14 mouse cellular contexts compared by ENCODE assay signal in the genomic region with DNA sequence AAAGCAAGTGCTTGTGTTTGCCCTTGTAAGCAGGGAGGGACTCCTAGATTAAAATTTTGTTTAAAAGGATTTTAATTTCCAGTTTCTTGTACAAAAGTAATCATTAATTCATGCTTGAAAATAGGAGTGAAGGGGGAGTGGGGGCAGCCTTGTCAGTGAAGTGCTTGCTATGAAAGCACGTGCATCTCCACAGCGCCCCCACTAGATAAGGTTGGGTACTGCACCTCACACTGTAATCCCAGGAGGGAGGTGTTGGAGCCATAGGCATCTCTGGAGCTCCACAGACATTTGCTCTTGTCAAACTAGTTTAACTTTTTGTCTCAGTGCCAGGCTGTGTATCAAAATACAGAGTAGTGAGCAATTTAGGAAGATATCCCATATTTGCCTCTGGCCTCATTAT.
DNase-seq lines count a peak whose midpoint lies in the region; ATAC-seq and TF ChIP-seq lines count a peak whose summit lies in the region.
"Had no signal": no experiment of that assay in that cellular context is flagged by ENCODE, and none has a peak within 500 bp of the region (broad histone marks: within the 10 kb centered on the region; RNA-seq: fewer than 3 reads in every experiment).

No protein-coding gene starts in this region.

- peak; percentile 22; the same call in 1 of the 2 replicates for TF ChIP-seq CTCF in kidney, postnatal 0 days (IDR thresholded peaks at IDR 0.05; ENCODE audit: low read depth)

- H3K4me3 ChIP-seq in kidney, postnatal 0 days (replicated peaks; ENCODE audit: low read depth, low read length): no peak overlapping the region
- no peak overlapping the region for H3K4me3 ChIP-seq in kidney, embryonic 15.5 days (replicated peaks)
- no peak overlapping the region for H3K4me3 ChIP-seq in limb, embryonic 10.5 days
- H3K4me3 ChIP-seq: neural tube, embryonic 12.5 days had no signal

- no peak overlapping the region for H3K27ac ChIP-seq in kidney, postnatal 0 days
- no peak overlapping the region for H3K27ac ChIP-seq in kidney, embryonic 15.5 days
- H3K27ac ChIP-seq in limb, embryonic 10.5 days: no peak overlapping the region
- H3K27ac ChIP-seq: neural tube, embryonic 12.5 days had no signal

- peak; percentile 13 for DNase-seq in adrenal gland, postnatal 14 days
- DNase-seq in adrenal gland, postnatal 25 days: no peak
- no peak for DNase-seq in kidney, postnatal 0 days (ENCODE audit: low spot score)
- peak; percentile 7 for DNase-seq in thymus, postnatal 4 days
- no peak for DNase-seq in thymus, postnatal 10 days (ENCODE audit: low spot score in 2 of 2)
- DNase-seq in limb, embryonic 10.5 days (ENCODE audit: low spot score): no peak
- DNase-seq in embryo, embryonic 11 days: no peak
- DNase-seq: adrenal gland, adult 8-10 months; heart, postnatal 10 days; kidney, adult 2 months; thymus, adult 2 months had no signal

- no peaks in the 10 kb centered on the region for H3K9me3 ChIP-seq in kidney, postnatal 0 days (replicated peaks; ENCODE audit: low read length)
- no peaks in the 10 kb centered on the region for H3K9me3 ChIP-seq in kidney, embryonic 15.5 days (replicated peaks)
- H3K9me3 ChIP-seq in limb, embryonic 10.5 days (replicated peaks): no peaks in the 10 kb centered on the region
- H3K9me3 ChIP-seq: neural tube, embryonic 12.5 days had no signal

- H3K27me3 ChIP-seq in kidney, postnatal 0 days (ENCODE audit: insufficient read depth, low read length): no peaks in the 10 kb centered on the region
- no peaks in the 10 kb centered on the region for H3K27me3 ChIP-seq in kidney, embryonic 15.5 days
- H3K27me3 ChIP-seq in limb, embryonic 10.5 days (ENCODE audit: low read depth, poor library complexity, severe bottlenecking): no peaks in the 10 kb centered on the region
- H3K27me3 ChIP-seq: neural tube, embryonic 12.5 days had no signal

- H3K4me1 ChIP-seq in kidney, postnatal 0 days (replicated peaks; ENCODE audit: insufficient read depth, low read length): no peaks in the 10 kb centered on the region
- H3K4me1 ChIP-seq in kidney, embryonic 15.5 days: no peaks in the 10 kb centered on the region
- H3K4me1 ChIP-seq in limb, embryonic 10.5 days: 0 out of 2 replicates have a peak, but pooled peaks cover 2% of the 10 kb centered on the region
- H3K4me1 ChIP-seq: neural tube, embryonic 12.5 days had no signal

- H3K4me2 ChIP-seq in kidney, postnatal 0 days (ENCODE audit: low read length): no peak overlapping the region
- no peak overlapping the region for H3K4me2 ChIP-seq in kidney, embryonic 15.5 days
- H3K4me2 ChIP-seq: midbrain, embryonic 11.5 days; neural tube, embryonic 12.5 days had no signal

- 35% methylated on average over 2 of the region's 2 CpGs for WGBS in kidney, postnatal 0 days
- 34% methylated on average over 2 of the region's 2 CpGs for WGBS in kidney, embryonic 15.5 days
- 45% methylated on average over 2 of the region's 2 CpGs for WGBS in limb, embryonic 10.5 days

- ATAC-seq in kidney, postnatal 0 days (replicated peaks; ENCODE audit: low FRiP score, low read depth): no peak
- no peak for ATAC-seq in kidney, embryonic 15.5 days (replicated peaks; ENCODE audit: low FRiP score)

- no peaks in the 10 kb centered on the region for H3K36me3 ChIP-seq in kidney, postnatal 0 days (ENCODE audit: insufficient read depth, low read length)
- no peaks in the 10 kb centered on the region for H3K36me3 ChIP-seq in kidney, embryonic 15.5 days
- H3K36me3 ChIP-seq in limb, embryonic 10.5 days: no peaks in the 10 kb centered on the region
- H3K36me3 ChIP-seq: neural tube, embryonic 12.5 days had no signal

- no peak overlapping the region for H3K9ac ChIP-seq in kidney, postnatal 0 days (ENCODE audit: low read depth, low read length)
- no peak overlapping the region for H3K9ac ChIP-seq in kidney, embryonic 15.5 days
- H3K9ac ChIP-seq: neural tube, embryonic 12.5 days had no signal

Comparison
In these comparisons a context has a peak if more than half of its experiments do, and no peak if none do; other contexts are left out.
1. DNase-seq: peak in adrenal gland, postnatal 14 days (single experiment) and thymus, postnatal 4 days (single experiment); none in adrenal gland, postnatal 25 days (single experiment), kidney, postnatal 0 days (single experiment), thymus, postnatal 10 days (0 of 2), limb, embryonic 10.5 days (single experiment) and embryo, embryonic 11 days (single experiment).